In genomic region chr2:161058841-161059240, GRCm38 (mm10) we compare ENCODE assay signal across 25 mouse cellular contexts. TPM values are rescaled to one million over a fixed set of nuclear protein-coding genes. Genes with fewer than 3 reads are reported as not detected.
DNase-seq lines count a peak whose midpoint lies in the region; ATAC-seq and TF ChIP-seq lines count a peak whose summit lies in the region.
"Had no signal": no experiment of that assay in that cellular context is flagged by ENCODE, and none has a peak within 500 bp of the region (broad histone marks: within the 10 kb centered on the region; RNA-seq: fewer than 3 reads in every experiment).

No protein-coding gene starts in this region.

- WGBS in kidney, adult 2 months: 67% methylated on average over 4 of the region's 4 CpGs
- 88% methylated on average over 4 of the region's 4 CpGs for WGBS in kidney, embryonic 14.5 days
- WGBS in midbrain, embryonic 15.5 days: 83% methylated on average over 4 of the region's 4 CpGs

- H3K9ac ChIP-seq in kidney, embryonic 14.5 days (ENCODE audit: low read depth, low read length): no peak overlapping the region
- no peak overlapping the region for H3K9ac ChIP-seq in midbrain, embryonic 15.5 days
- H3K9ac ChIP-seq: forebrain, embryonic 13.5 days; heart, embryonic 12.5 days; heart, embryonic 15.5 days; hindbrain, embryonic 13.5 days had no signal

- no peaks in the 10 kb centered on the region for H3K36me3 ChIP-seq in kidney, adult 2 months (ENCODE audit: control insufficient read depth, insufficient read depth, low read length)
- no peaks in the 10 kb centered on the region for H3K36me3 ChIP-seq in kidney, embryonic 14.5 days (ENCODE audit: control insufficient read depth, insufficient read depth, low read length)
- no peaks in the 10 kb centered on the region for H3K36me3 ChIP-seq in midbrain, embryonic 15.5 days (replicated peaks)
- H3K36me3 ChIP-seq: heart, embryonic 15.5 days had no signal

- H3K27ac ChIP-seq in kidney, adult 2 months (ENCODE audit: insufficient read depth, low read depth, low read length): no peak overlapping the region
- no peak overlapping the region for H3K27ac ChIP-seq in kidney, embryonic 14.5 days (ENCODE audit: low read depth, low read length)
- H3K27ac ChIP-seq in midbrain, embryonic 15.5 days: no peak overlapping the region
- H3K27ac ChIP-seq: forebrain, embryonic 10.5 days; forebrain, embryonic 13.5 days; heart, embryonic 15.5 days; hindbrain, embryonic 10.5 days; hindbrain, embryonic 13.5 days had no signal

- no peak overlapping the region for H3K4me3 ChIP-seq in kidney, adult 2 months (ENCODE audit: insufficient read depth, low read depth, low read length)
- no peak overlapping the region for H3K4me3 ChIP-seq in kidney, embryonic 14.5 days (ENCODE audit: low read length)
- H3K4me3 ChIP-seq in midbrain, embryonic 15.5 days: no peak overlapping the region
- H3K4me3 ChIP-seq: forebrain, embryonic 10.5 days; forebrain, embryonic 13.5 days; heart, embryonic 12.5 days; heart, embryonic 15.5 days; hindbrain, embryonic 10.5 days; hindbrain, embryonic 13.5 days had no signal

- TF ChIP-seq POLR2A in kidney, adult 2 months (IDR thresholded peaks at IDR 0.05; ENCODE audit: low read depth, low read length): no peak

- H3K4me2 ChIP-seq in kidney, embryonic 14.5 days (replicated peaks; ENCODE audit: low read depth, low read length): no peak overlapping the region
- no peak overlapping the region for H3K4me2 ChIP-seq in midbrain, embryonic 15.5 days
- H3K4me2 ChIP-seq: forebrain, embryonic 13.5 days; heart, embryonic 12.5 days; heart, embryonic 15.5 days; hindbrain, embryonic 13.5 days had no signal

- TF ChIP-seq CTCF in kidney, adult 2 months (conservative IDR thresholded peaks at IDR 0.05; ENCODE audit: insufficient read depth, insufficient read length, low read depth, low read length): no peak

- no peaks in the 10 kb centered on the region for H3K27me3 ChIP-seq in kidney, adult 2 months (replicated peaks; ENCODE audit: control insufficient read depth, insufficient read depth, low read length)
- no peaks in the 10 kb centered on the region for H3K27me3 ChIP-seq in kidney, embryonic 14.5 days (ENCODE audit: control insufficient read depth, insufficient read depth, low read length)
- no peaks in the 10 kb centered on the region for H3K27me3 ChIP-seq in midbrain, embryonic 15.5 days (replicated peaks)
- H3K27me3 ChIP-seq: forebrain, embryonic 13.5 days; heart, embryonic 12.5 days; heart, embryonic 15.5 days; hindbrain, embryonic 13.5 days had no signal

- H3K4me1 ChIP-seq in kidney, adult 2 months (ENCODE audit: control insufficient read depth, insufficient read depth, low read length): peaks cover 6% of the 10 kb centered on the region
- H3K4me1 ChIP-seq in kidney, embryonic 14.5 days (ENCODE audit: control insufficient read depth, insufficient read depth, low read length): no peaks in the 10 kb centered on the region
- H3K4me1 ChIP-seq in midbrain, embryonic 15.5 days: no peaks in the 10 kb centered on the region
- H3K4me1 ChIP-seq: hindbrain, embryonic 10.5 days; hindbrain, embryonic 13.5 days had no signal

- no peak for ATAC-seq in kidney, embryonic 14.5 days (ENCODE audit: low FRiP score, low TSS enrichment)
- no peak for ATAC-seq in midbrain, embryonic 15.5 days (replicated peaks)
- ATAC-seq: CD4-positive, CD25-positive, alpha-beta regulatory T cell, adult 4 months; forebrain, embryonic 13.5 days; forebrain, embryonic 16.5 days; hindbrain, embryonic 16.5 days had no signal

- no peaks in the 10 kb centered on the region for H3K9me3 ChIP-seq in kidney, embryonic 14.5 days (ENCODE audit: control insufficient read depth, low read length)
- no peaks in the 10 kb centered on the region for H3K9me3 ChIP-seq in midbrain, embryonic 15.5 days
- H3K9me3 ChIP-seq: forebrain, embryonic 10.5 days; forebrain, embryonic 13.5 days; heart, embryonic 12.5 days; heart, embryonic 15.5 days; hindbrain, embryonic 10.5 days; hindbrain, embryonic 13.5 days had no signal

- DNase-seq in kidney, adult 2 months: peak; percentile 86
- DNase-seq in kidney, postnatal 10 days: no peak
- peak; percentile 48 for DNase-seq in kidney, postnatal 14 days
- peak; percentile 14 for DNase-seq in retina, embryonic 14.5 days (ENCODE audit: low spot score)
- DNase-seq in retina, postnatal 1 day: no peak
- DNase-seq: adrenal gland, adult 8-10 months; adrenal gland, postnatal 25 days; cerebellum, adult 18-20 months; cerebellum, adult 9-10 months; cerebellum, postnatal 14 days; gastrocnemius, postnatal 10 days; gastrocnemius, postnatal 36 days; heart, postnatal 10 days; heart, postnatal 36 days had no signal

RNA-seq across cellular contexts. Expression of gene Chd6, which starts 50.0 kb away (rescaled TPM):
- 7.7 and 9.4 TPM in 2 replicates for polyA plus RNA-seq in kidney, adult 2 months (2012; rRNA removed)
- polyA plus RNA-seq in kidney, embryonic 14.5 days (2014; fragmentation: Nextera tagmentation; extraction: Ambion mirVana): 37.7 and 41.4 TPM in 2 replicates
- 36.9 and 40.8 TPM in 2 replicates for polyA plus RNA-seq in midbrain, embryonic 15.5 days (2015; fragmentation: Nextera tagmentation; extraction: Ambion mirVana)

Comparison
In these comparisons a context has a peak if more than half of its experiments do, and no peak if none do; other contexts are left out.
1. DNase-seq: peak in kidney, adult 2 months (single experiment), kidney, postnatal 14 days (single experiment) and retina, embryonic 14.5 days (single experiment); none in kidney, postnatal 10 days (single experiment) and retina, postnatal 1 day (single experiment).